Mouse (Mus musculus): ENCODE data around the gene Camta2.

The Camta2 gene

GRCm38 (mm10) chr11:70687601-70688199 is at the start of gene Camta2:
Camta2 (minus strand) TSS chr11:70688105.
- peak; percentile 95 for DNase-seq

GRCm38 (mm10) chr11:70733256-70733655 is 45.4 kb upstream of the Camta2 start:
- DNase-seq, result no peak

DNA sequence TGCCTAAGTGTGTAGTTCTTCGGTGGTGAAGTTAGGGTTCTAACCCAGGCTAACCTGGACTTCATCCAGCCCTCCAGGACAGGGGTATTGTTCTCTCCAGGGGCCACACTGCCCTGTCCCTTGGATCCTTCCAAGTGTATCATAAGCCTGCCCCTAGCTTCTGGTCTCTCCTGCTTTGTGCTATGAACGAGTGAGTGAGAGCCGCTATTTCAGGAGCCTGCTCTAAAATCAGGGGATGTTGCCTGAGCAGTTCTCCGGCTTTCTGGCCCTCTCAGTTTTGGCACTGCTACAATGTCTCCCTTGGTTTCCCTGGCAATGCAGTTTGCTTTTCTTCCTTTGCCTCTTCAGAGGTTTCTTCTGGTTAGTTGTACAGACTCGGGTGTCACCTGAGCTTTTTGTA is 43.3 kb upstream of the Camta2 start:
- DNase-seq, result peak; percentile 42 to 58

- no peak for DNase-seq
Observed at GRCm38 (mm10) chr11:70730427-70731038, 42.6 kb upstream of the Camta2 start.

DNA sequence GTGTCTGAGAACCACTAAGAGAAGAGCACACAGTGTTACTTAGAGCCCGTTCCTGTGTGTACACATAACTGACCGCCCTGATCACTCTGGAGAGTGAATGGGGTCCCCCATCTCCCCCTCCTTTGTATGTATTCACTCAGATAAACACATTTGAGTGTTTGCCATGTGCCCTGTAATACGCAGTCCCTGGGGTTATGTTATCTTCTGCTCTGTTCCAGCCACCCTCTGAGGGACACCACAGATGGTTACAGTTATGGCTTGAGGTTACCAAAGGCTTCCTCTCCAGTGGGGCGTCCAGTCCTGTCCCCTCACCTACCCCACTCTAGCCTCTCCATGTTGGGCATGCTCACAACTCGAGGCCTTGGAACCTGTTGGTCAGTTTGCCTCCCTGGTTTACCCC is 39.5 kb upstream of the Camta2 start:
- no peak for DNase-seq

DNA sequence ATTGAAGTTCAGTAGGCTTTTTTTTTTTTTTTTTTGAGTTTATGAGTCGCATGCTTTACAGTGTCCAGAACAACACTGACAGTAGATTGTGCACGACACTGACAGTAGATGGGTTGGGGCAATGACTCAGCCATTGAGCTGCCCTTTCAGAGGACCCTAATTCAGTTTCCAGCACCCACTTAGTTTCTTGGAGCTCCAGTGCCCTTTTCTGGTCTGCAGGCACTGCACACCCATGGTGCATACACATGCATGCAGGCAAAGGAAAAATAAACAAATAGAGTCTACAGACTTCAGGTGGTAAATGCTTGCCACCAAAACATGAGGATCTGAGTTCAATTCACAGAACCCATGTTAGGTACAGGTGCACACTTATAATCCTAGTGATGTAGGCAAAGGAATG is 38.7 kb upstream of the Camta2 start:
- DNase-seq, result no peak

- DNase-seq, result no peak
Observed at GRCm38 (mm10) chr11:70724706-70725105, 36.8 kb upstream of the Camta2 start.

- DNase-seq, result no peak
Observed at GRCm38 (mm10) chr11:70721072-70721471, 33.2 kb upstream of the Camta2 start.

- no peak for DNase-seq
Observed at GRCm38 (mm10) chr11:70720567-70720966, 32.7 kb upstream of the Camta2 start.

- no peak for DNase-seq
Observed at GRCm38 (mm10) chr11:70718481-70718880, 30.6 kb upstream of the Camta2 start.

- DNase-seq, result no peak
Observed at GRCm38 (mm10) chr11:70715832-70716231, 27.9 kb upstream of the Camta2 start.

GRCm38 (mm10) chr11:70713222-70713621 is 25.3 kb upstream of the Camta2 start:
- DNase-seq, result no peak

- no peak for DNase-seq
Observed at GRCm38 (mm10) chr11:70711026-70711425, 23.1 kb upstream of the Camta2 start.

DNA sequence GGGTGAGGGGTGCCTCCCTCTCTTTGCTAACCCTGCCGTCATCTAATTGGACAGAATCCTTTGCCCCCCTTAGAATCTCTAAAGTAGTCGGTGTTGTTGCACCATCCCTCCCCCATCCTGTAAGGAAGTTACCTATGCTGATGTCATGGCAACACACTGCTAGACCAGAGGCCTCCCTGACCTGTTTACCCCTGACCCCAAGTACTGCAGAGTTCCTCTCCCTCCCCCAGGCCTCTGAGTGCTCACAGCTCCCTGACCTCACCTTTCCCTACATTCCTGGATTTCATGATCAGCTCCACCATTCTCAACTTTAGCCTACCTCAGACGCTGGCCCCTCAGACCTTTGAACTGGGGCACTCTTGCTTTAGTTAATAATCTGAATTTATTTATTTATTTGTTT is 18.2 kb upstream of the Camta2 start:
- no peak for DNase-seq

- DNase-seq, result peak in 1 of 2 experiments; percentile 25
Observed at GRCm38 (mm10) chr11:70702781-70703180, 14.9 kb upstream of the Camta2 start.

- no peak for DNase-seq
Observed at GRCm38 (mm10) chr11:70701984-70702733, 14.3 kb upstream of the Camta2 start.

DNA sequence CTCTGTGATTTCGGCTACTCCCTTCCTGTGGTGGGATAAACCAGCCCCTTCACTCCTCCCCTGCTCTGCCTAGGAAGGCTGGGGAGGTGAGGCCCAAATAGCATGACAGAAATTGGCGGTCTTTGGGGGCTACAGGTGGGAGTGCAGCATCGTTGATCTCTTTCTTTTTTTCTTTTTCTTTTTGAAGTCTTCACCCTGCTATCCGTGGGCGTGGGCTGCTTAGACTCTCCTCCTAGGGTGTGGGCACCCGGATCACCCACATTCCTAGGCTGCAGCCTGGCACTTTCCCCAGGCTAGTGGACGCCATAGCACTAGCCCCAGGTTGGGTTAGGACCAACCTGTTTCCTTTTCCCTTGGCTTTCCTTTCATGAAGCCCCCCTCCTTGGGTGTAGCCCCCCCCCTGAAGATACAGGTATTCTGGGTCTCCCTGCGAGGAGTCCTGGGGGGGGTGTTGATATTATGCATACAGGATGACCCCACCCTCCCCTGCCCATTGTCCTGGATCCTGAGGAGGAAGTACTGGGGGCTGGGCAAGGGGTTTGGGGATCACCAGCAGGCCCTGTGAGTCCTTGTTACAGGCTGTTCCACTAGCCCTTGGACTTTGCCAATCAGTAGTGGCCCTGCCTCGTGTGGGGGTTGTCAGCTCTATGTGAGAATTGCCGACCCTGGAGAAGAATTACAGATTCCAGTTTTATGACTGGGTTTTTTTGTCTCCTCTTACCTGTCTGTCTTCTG is 13.5 kb upstream of the Camta2 start:
- no peak for DNase-seq

DNA sequence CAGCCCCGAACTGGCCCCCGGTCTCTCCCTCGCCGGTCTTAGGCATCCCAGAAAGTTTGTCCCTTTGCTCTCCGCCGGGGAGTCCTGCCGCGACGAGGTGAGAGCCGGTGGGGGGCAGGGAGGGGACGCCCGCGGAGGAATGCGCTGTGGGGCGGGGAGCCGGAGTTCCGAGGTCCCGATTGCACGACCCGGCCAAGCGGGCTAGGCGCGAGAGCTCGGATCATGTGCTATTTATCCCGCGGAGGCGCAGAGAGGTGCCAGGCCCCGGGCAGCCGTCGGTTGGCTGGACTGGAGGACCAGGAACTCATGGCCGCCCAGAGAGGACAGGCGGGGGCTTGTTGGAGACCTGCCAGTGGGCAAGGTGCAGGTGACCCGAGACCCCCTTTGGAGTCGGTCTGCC is 12.7 kb upstream of the Camta2 start:
- peak; percentile 72 to 79 for DNase-seq

- peak; percentile 98 to 99 for DNase-seq
Observed at GRCm38 (mm10) chr11:70699722-70700556, 12.0 kb upstream of the Camta2 start, which contains the start of the genes Inca1 and Kif1c. Inca1 (minus strand) TSS chr11:70700155. Kif1c (plus strand) TSS chr11:70700548.

- no peak for DNase-seq
Observed at GRCm38 (mm10) chr11:70699051-70699450, 11.1 kb upstream of the Camta2 start.

DNA sequence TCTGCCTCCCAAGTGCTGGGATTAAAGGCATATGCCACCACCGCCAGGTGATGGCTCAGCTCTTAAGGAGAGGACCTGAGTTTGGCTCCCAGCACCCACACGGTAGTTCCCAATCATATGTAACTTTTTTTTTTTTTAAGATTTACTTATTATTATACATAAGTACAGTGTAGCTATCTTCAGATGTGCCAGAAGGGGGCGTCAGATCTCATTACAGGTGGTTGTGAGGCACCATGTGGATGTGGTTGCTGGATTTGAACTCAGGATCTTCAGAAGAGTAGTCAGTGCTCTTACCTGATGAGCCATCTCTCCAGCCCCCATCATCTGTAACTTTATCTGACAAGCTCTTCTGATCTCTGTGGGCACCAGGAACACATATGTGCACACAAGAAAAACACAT is 9.5 kb upstream of the Camta2 start:
- no peak for DNase-seq

DNA sequence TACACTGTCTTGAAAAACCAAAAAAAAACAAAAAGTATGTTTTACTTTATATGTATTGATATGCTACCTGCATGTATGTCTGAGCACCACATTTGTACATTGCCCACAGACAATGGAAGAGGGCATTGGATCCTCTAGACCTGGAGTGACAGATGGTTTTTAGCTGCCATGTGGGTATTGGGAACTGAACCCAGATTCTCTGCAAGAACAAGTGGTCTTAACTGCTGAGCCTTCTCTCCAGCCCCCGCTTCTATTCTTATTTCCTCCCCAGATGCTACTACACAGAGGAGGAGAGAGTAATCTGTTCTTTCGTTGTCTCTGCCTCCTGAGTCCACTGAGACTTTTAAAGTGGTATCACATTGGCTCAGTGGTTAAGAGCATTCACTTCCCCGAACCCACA is 5.6 kb upstream of the Camta2 start:
- no peak for DNase-seq
